Comparison of ENCODE assay signal across 17 mouse cellular contexts in the genomic region with DNA sequence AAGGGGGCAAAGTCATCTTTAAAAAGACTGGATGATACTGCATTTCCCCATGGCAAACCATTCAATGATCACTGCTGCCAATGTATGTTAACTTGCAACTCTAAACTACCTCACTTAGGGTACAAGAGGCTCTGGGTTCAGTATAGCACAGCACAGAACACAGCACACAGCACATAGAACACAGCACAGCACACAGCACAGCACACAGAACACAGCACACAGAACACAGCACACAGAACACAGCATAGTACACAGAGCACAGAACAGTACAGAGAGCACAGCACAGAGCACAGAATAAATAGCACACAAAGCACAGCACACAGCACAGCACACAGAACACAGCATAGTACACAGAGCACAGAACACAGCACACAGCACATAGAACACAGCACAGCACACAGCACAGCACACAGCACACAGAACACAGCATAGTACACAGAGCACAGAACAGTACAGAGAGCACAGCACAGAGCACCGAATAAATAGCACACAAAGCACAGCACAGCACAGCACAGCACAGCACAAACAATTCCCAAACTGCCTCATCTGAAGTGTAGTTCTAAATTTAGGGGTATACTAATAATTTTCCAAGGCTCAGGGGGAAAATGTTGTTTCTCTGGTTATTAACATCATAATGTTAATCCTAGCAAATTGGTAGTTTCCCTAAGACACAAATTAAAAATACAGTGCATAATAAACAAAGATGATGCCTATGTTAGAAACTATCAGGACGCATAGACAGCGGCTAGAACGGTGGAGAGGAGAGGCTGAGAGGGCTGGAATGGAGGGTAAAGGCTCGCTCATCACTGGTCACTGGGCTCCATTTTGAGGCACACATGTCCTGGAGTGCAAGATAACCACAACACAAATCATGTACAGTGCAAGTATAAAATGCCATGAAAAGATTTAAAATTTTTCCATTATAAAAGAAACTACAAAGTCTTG. TPM values are rescaled to one million over a fixed set of nuclear protein-coding genes. Genes with fewer than 3 reads are reported as not detected.
DNase-seq lines count a peak whose midpoint lies in the region; ATAC-seq and TF ChIP-seq lines count a peak whose summit lies in the region.
"Had no signal": no experiment of that assay in that cellular context is flagged by ENCODE, and none has a peak within 500 bp of the region (broad histone marks: within the 10 kb centered on the region; RNA-seq: fewer than 3 reads in every experiment).

No protein-coding gene starts in this region.

- 87% methylated on average over 5 of the region's 5 CpGs for WGBS in forebrain, embryonic 12.5 days
- 95% methylated on average over 5 of the region's 5 CpGs for WGBS in forebrain, embryonic 11.5 days
- 85% methylated on average over 5 of the region's 5 CpGs for WGBS in hindbrain, embryonic 13.5 days
- WGBS in hindbrain, embryonic 16.5 days: 85% methylated on average over 5 of the region's 5 CpGs
- WGBS in neural tube, embryonic 12.5 days: 88% methylated on average over 5 of the region's 5 CpGs

- H3K4me3 ChIP-seq in forebrain, embryonic 12.5 days (replicated peaks): no peak overlapping the region
- no peak overlapping the region for H3K4me3 ChIP-seq in forebrain, embryonic 11.5 days (ENCODE audit: low read depth, low read length)
- no peak overlapping the region for H3K4me3 ChIP-seq in hindbrain, embryonic 13.5 days
- no peak overlapping the region for H3K4me3 ChIP-seq in hindbrain, embryonic 16.5 days (ENCODE audit: low read length)
- no peak overlapping the region for H3K4me3 ChIP-seq in cortical plate, adult 2 months (ENCODE audit: insufficient read depth, low read length)
- no peak overlapping the region for H3K4me3 ChIP-seq in neural tube, embryonic 12.5 days

- no peak overlapping the region for H3K9ac ChIP-seq in forebrain, embryonic 12.5 days
- no peak overlapping the region for H3K9ac ChIP-seq in forebrain, embryonic 11.5 days (ENCODE audit: low read length)
- H3K9ac ChIP-seq in hindbrain, embryonic 13.5 days: no peak overlapping the region
- H3K9ac ChIP-seq in hindbrain, embryonic 16.5 days (ENCODE audit: low read depth, low read length): no peak overlapping the region
- no peak overlapping the region for H3K9ac ChIP-seq in neural tube, embryonic 12.5 days

- no peaks in the 10 kb centered on the region for H3K9me3 ChIP-seq in forebrain, embryonic 12.5 days
- no peaks in the 10 kb centered on the region for H3K9me3 ChIP-seq in forebrain, embryonic 11.5 days (ENCODE audit: control insufficient read depth, low read length)
- H3K9me3 ChIP-seq in hindbrain, embryonic 13.5 days: no peaks in the 10 kb centered on the region
- no peaks in the 10 kb centered on the region for H3K9me3 ChIP-seq in hindbrain, embryonic 16.5 days (ENCODE audit: control insufficient read depth, low read length)
- no peaks in the 10 kb centered on the region for H3K9me3 ChIP-seq in neural tube, embryonic 12.5 days

- 0 out of 2 replicates have a peak overlapping the region, but pooled peaks have one; percentile 4 for H3K4me2 ChIP-seq in forebrain, embryonic 12.5 days
- H3K4me2 ChIP-seq in forebrain, embryonic 11.5 days (ENCODE audit: low read depth, low read length, severe bottlenecking): no peak overlapping the region
- peak overlapping the region; percentile 11; the same call in 1 of the 2 replicates for H3K4me2 ChIP-seq in hindbrain, embryonic 13.5 days
- H3K4me2 ChIP-seq in hindbrain, embryonic 16.5 days (ENCODE audit: low read length): no peak overlapping the region
- H3K4me2 ChIP-seq in neural tube, embryonic 12.5 days (replicated peaks): no peak overlapping the region
- H3K4me2 ChIP-seq: liver, embryonic 11.5 days had no signal

- no peak for ATAC-seq in forebrain, embryonic 12.5 days (ENCODE audit: low FRiP score)
- ATAC-seq in forebrain, embryonic 11.5 days (replicated peaks; ENCODE audit: low FRiP score): no peak
- peak; percentile 65; the same call in 1 of the 2 replicates for ATAC-seq in hindbrain, embryonic 13.5 days (ENCODE audit: low FRiP score)
- no peak for ATAC-seq in hindbrain, embryonic 16.5 days
- peak; percentile 58; the same call in 1 of the 2 replicates for ATAC-seq in neural tube, embryonic 12.5 days (ENCODE audit: low FRiP score, low read depth)
- ATAC-seq: CD4-positive, CD25-positive, alpha-beta regulatory T cell, adult 4 months; midbrain, embryonic 16.5 days; Patski had no signal

- H3K27me3 ChIP-seq in forebrain, embryonic 12.5 days: no peaks in the 10 kb centered on the region
- no peaks in the 10 kb centered on the region for H3K27me3 ChIP-seq in forebrain, embryonic 11.5 days (ENCODE audit: control insufficient read depth, insufficient read depth, low read length)
- no peaks in the 10 kb centered on the region for H3K27me3 ChIP-seq in hindbrain, embryonic 13.5 days
- no peaks in the 10 kb centered on the region for H3K27me3 ChIP-seq in hindbrain, embryonic 16.5 days (replicated peaks; ENCODE audit: control insufficient read depth, insufficient read depth, low read length)
- no peaks in the 10 kb centered on the region for H3K27me3 ChIP-seq in neural tube, embryonic 12.5 days (replicated peaks)
- H3K27me3 ChIP-seq: Patski had no signal

- peaks cover 12% of the 10 kb centered on the region for H3K4me1 ChIP-seq in forebrain, embryonic 12.5 days
- H3K4me1 ChIP-seq in forebrain, embryonic 11.5 days (replicated peaks; ENCODE audit: control insufficient read depth, insufficient read depth, low read length): no peaks in the 10 kb centered on the region
- peaks cover 30% of the 10 kb centered on the region for H3K4me1 ChIP-seq in hindbrain, embryonic 13.5 days (replicated peaks)
- H3K4me1 ChIP-seq in hindbrain, embryonic 16.5 days (ENCODE audit: control insufficient read depth, insufficient read depth, low read depth, low read length): peaks cover 4% of the 10 kb centered on the region
- peaks cover 7% of the 10 kb centered on the region for H3K4me1 ChIP-seq in cortical plate, adult 2 months (ENCODE audit: control insufficient read depth, insufficient read depth, low read length)
- peaks cover 10% of the 10 kb centered on the region; the same call in 1 of the 2 replicates for H3K4me1 ChIP-seq in neural tube, embryonic 12.5 days

- TF ChIP-seq CTCF in cortical plate, adult 2 months (IDR thresholded peaks at IDR 0.05; ENCODE audit: extremely low read depth, insufficient read depth, low read length): no peak

- no peak for DNase-seq in forebrain, embryonic 11.5 days (ENCODE audit: low spot score)
- no peak for DNase-seq in lung, postnatal 10 days
- DNase-seq: adrenal gland, adult 8-10 months; cerebellum, adult 9-11 months; embryo, embryonic 11 days; gastrocnemius, postnatal 10 days; kidney, adult 11 months; thymus, postnatal 25 days had no signal

- no peak for TF ChIP-seq POLR2A in cortical plate, adult 2 months (IDR thresholded peaks at IDR 0.05; ENCODE audit: extremely low read depth, insufficient read depth, low read length)

- no peak overlapping the region; the same call in 1 of the 2 replicates for H3K27ac ChIP-seq in forebrain, embryonic 12.5 days
- no peak overlapping the region for H3K27ac ChIP-seq in forebrain, embryonic 11.5 days (ENCODE audit: low read depth, low read length)
- peak overlapping the region; percentile 67 for H3K27ac ChIP-seq in hindbrain, embryonic 13.5 days
- no peak overlapping the region for H3K27ac ChIP-seq in hindbrain, embryonic 16.5 days (ENCODE audit: low read depth, low read length)
- H3K27ac ChIP-seq in cortical plate, adult 2 months (ENCODE audit: insufficient read depth, low read length): 0 out of 2 replicates have a peak overlapping the region, but pooled peaks have one; percentile 10
- H3K27ac ChIP-seq in neural tube, embryonic 12.5 days: no peak overlapping the region

- peaks cover 23% of the 10 kb centered on the region for H3K36me3 ChIP-seq in forebrain, embryonic 12.5 days (replicated peaks)
- no peaks in the 10 kb centered on the region; the same call in 1 of the 2 replicates for H3K36me3 ChIP-seq in forebrain, embryonic 11.5 days (ENCODE audit: control insufficient read depth, insufficient read depth, low read length)
- H3K36me3 ChIP-seq in hindbrain, embryonic 13.5 days: peaks cover 23% of the 10 kb centered on the region
- H3K36me3 ChIP-seq in hindbrain, embryonic 16.5 days (ENCODE audit: control insufficient read depth, insufficient read depth, low read length): peaks cover 5% of the 10 kb centered on the region; the same call in 1 of the 2 replicates
- peaks cover 15% of the 10 kb centered on the region; the same call in 1 of the 2 replicates for H3K36me3 ChIP-seq in neural tube, embryonic 12.5 days

RNA-seq across cellular contexts. Expression of gene Fbxo28, which starts 9.1 kb away (rescaled TPM):
- polyA plus RNA-seq in forebrain, embryonic 12.5 days (2016; fragmentation: Nextera tagmentation; extraction: Ambion mirVana): 31.6 and 34.5 TPM in 2 replicates
- polyA plus RNA-seq in forebrain, embryonic 11.5 days (2014; fragmentation: Nextera tagmentation; extraction: Ambion mirVana): 27.7 and 34.8 TPM in 2 replicates
- 26.9 and 34.0 TPM in 2 replicates for polyA plus RNA-seq in hindbrain, embryonic 13.5 days (2015; fragmentation: Nextera tagmentation; extraction: Ambion mirVana)
- 20.6 and 22.0 TPM in 2 replicates for polyA plus RNA-seq in hindbrain, embryonic 16.5 days (2015; fragmentation: Nextera tagmentation; extraction: Ambion mirVana)
- 25.9 and 27.4 TPM in 2 replicates for polyA plus RNA-seq in cortical plate, adult 2 months (2012; rRNA removed)
- polyA plus RNA-seq in neural tube, embryonic 12.5 days (2016; fragmentation: Nextera tagmentation; extraction: Ambion mirVana): 35.7 and 37.0 TPM in 2 replicates

RNA-seq across cellular contexts. Expression of gene Degs1, which starts 49.8 kb away (rescaled TPM):
- 53.8 and 58.1 TPM in 2 replicates for polyA plus RNA-seq in forebrain, embryonic 12.5 days (2016; fragmentation: Nextera tagmentation; extraction: Ambion mirVana)
- 61.2 and 65.8 TPM in 2 replicates for polyA plus RNA-seq in forebrain, embryonic 11.5 days (2014; fragmentation: Nextera tagmentation; extraction: Ambion mirVana)
- 70.9 and 76.2 TPM in 2 replicates for polyA plus RNA-seq in hindbrain, embryonic 13.5 days (2015; fragmentation: Nextera tagmentation; extraction: Ambion mirVana)
- polyA plus RNA-seq in hindbrain, embryonic 16.5 days (2015; fragmentation: Nextera tagmentation; extraction: Ambion mirVana): 102 and 116 TPM in 2 replicates
- 77.2 and 88.7 TPM in 2 replicates for polyA plus RNA-seq in cortical plate, adult 2 months (2012; rRNA removed)
- 67.7 and 68.0 TPM in 2 replicates for polyA plus RNA-seq in neural tube, embryonic 12.5 days (2016; fragmentation: Nextera tagmentation; extraction: Ambion mirVana)

Comparison
In these comparisons a context has a peak if more than half of its experiments do, and no peak if none do; other contexts are left out.
1. ATAC-seq: peak in hindbrain, embryonic 13.5 days (single experiment) and neural tube, embryonic 12.5 days (single experiment); none in forebrain, embryonic 12.5 days (single experiment), forebrain, embryonic 11.5 days (single experiment) and hindbrain, embryonic 16.5 days (single experiment).
2. H3K27ac ChIP-seq: peak in hindbrain, embryonic 13.5 days (single experiment) and cortical plate, adult 2 months (single experiment); none in forebrain, embryonic 12.5 days (single experiment), forebrain, embryonic 11.5 days (single experiment), hindbrain, embryonic 16.5 days (single experiment) and neural tube, embryonic 12.5 days (single experiment).
3. H3K4me2 ChIP-seq: peak in forebrain, embryonic 12.5 days (single experiment) and hindbrain, embryonic 13.5 days (single experiment); none in forebrain, embryonic 11.5 days (single experiment), hindbrain, embryonic 16.5 days (single experiment) and neural tube, embryonic 12.5 days (single experiment).